In genomic region chr9:66930351-66930750, GRCm38 (mm10) we compare ENCODE assay signal across 26 mouse cellular contexts.
"Had no signal": no experiment of that assay in that cellular context is flagged by ENCODE, and none has a peak within 500 bp of the region (broad histone marks: within the 10 kb centered on the region; RNA-seq: fewer than 3 reads in every experiment).

No protein-coding gene starts in this region.

- ATAC-seq: hindbrain, embryonic 16.5 days; inflammation-experienced regulatory T-cells, adult 6 months; intestine, embryonic 16.5 days had no signal

- H3K27ac ChIP-seq: gastrocnemius, adult 2 months; heart, adult 2 months; hindbrain, embryonic 10.5 days; hindbrain, embryonic 12.5 days; hindbrain, embryonic 14.5 days; layer of hippocampus, adult 2 months; left cerebral cortex, adult 2 months; limb, embryonic 10.5 days; limb, embryonic 12.5 days; liver, embryonic 13.5 days; liver, embryonic 15.5 days had no signal

- H3K4me3 ChIP-seq: gastrocnemius, adult 2 months; heart, adult 2 months; heart, embryonic 12.5 days; hindbrain, embryonic 10.5 days; hindbrain, embryonic 12.5 days; layer of hippocampus, adult 2 months; left cerebral cortex, adult 2 months; limb, embryonic 10.5 days; limb, embryonic 12.5 days; liver, embryonic 13.5 days; liver, embryonic 15.5 days had no signal

- H3K9ac ChIP-seq: heart, embryonic 12.5 days; hindbrain, embryonic 12.5 days; hindbrain, embryonic 14.5 days; limb, embryonic 12.5 days; liver, embryonic 13.5 days; liver, embryonic 15.5 days had no signal

- H3K27me3 ChIP-seq: heart, embryonic 12.5 days; hindbrain, embryonic 12.5 days; limb, embryonic 12.5 days; liver, embryonic 13.5 days; liver, embryonic 15.5 days had no signal

- H3K4me2 ChIP-seq: heart, embryonic 12.5 days; hindbrain, embryonic 12.5 days; hindbrain, embryonic 14.5 days; limb, embryonic 12.5 days; liver, embryonic 11.5 days; liver, embryonic 13.5 days; liver, embryonic 15.5 days had no signal

- H3K36me3 ChIP-seq: heart, embryonic 12.5 days; hindbrain, embryonic 10.5 days; hindbrain, embryonic 12.5 days; limb, embryonic 10.5 days; limb, embryonic 12.5 days; liver, embryonic 13.5 days; liver, embryonic 15.5 days had no signal

- H3K4me1 ChIP-seq: heart, embryonic 12.5 days; limb, embryonic 12.5 days; liver, embryonic 13.5 days; liver, embryonic 15.5 days had no signal

- DNase-seq: gastrocnemius, adult 2 months; gastrocnemius, postnatal 10 days; gastrocnemius, postnatal 25 days; heart, adult 2 months; heart, postnatal 10 days; heart, postnatal 36 days; kidney, adult 18-20 months; kidney, adult 8-10 months; kidney, postnatal 10 days; kidney, postnatal 25 days; kidney, postnatal 4 days; liver; liver, embryonic 13.5 days had no signal

- H3K9me3 ChIP-seq: heart, embryonic 12.5 days; hindbrain, embryonic 10.5 days; hindbrain, embryonic 12.5 days; limb, embryonic 10.5 days; limb, embryonic 12.5 days; liver, embryonic 13.5 days; liver, embryonic 15.5 days had no signal
